Mouse (Mus musculus) cerebellum, adult 2 months (tissue): Measurements from ENCODE around the gene Atp4a. TPM values are rescaled to one million over a fixed set of nuclear protein-coding genes. Genes with fewer than 3 reads are reported as not detected.

ENCODE experiments used
- DNase-seq, 2 experiments: peaks; one replicate each; pipeline ENCODE4 v3.0.0; 2021
- H3K27ac ChIP-seq: fragments of 200-500 bp; 2 replicates; pipeline ENCODE4 v1.5.1; 2012; ENCODE audit warnings: low read length, control low read depth, inconsistent platforms; ENCODE audit not compliant: insufficient read depth
- H3K27me3 ChIP-seq: fragments of 200-500 bp; 2 replicates; pipeline ENCODE4 v1.6.1; 2012; ENCODE audit warnings: inconsistent platforms, mild to moderate bottlenecking, low read length, moderate library complexity; ENCODE audit not compliant: control insufficient read depth, insufficient read depth
- H3K4me1 ChIP-seq: fragments of 200-500 bp; 2 replicates; pipeline ENCODE4 v1.6.1; 2011; ENCODE audit warnings: low read length; ENCODE audit not compliant: control insufficient read depth, insufficient read depth
- H3K4me3 ChIP-seq: fragments of 200-500 bp; replicated peaks from 2 replicates; pipeline ENCODE3; 2011; ENCODE audit warnings: mild to moderate bottlenecking, low read depth, low read length, control low read depth; ENCODE audit not compliant: insufficient read depth
- CTCF ChIP-seq: fragments of 200-500 bp; IDR thresholded peaks from 2 replicates; pipeline ENCODE4 v1.5.1; 2011; ENCODE audit warnings: low read depth, mild to moderate bottlenecking, control low read depth, low read length, moderate library complexity, borderline replicate concordance; ENCODE audit not compliant: insufficient read depth
- POLR2A ChIP-seq: fragments of 200-500 bp; IDR thresholded peaks from 2 replicates; pipeline ENCODE4 v1.6.1; 2011; ENCODE audit warnings: low read length, control low read depth, borderline replicate concordance; ENCODE audit not compliant: insufficient read depth
- WGBS: fragments of 180-500 bp; shearing (Covaris S2); methylation state at CpG from one replicate; pipeline ENCODE4 v1.1.7; 2018; 5-methylcytosine and 5-hydroxymethylcytosine counted together
- polyA plus RNA-seq: library from polyadenylated mRNA; depleted of rRNA; stranded (reverse); fragments of >200 nt; gene quantifications from 2 replicates; pipeline ENCODE4 v1.2.3, GENCODE M21; 2012; rRNA removed

Atp4a gene
- polyA plus RNA-seq, 1 experiment = 0.39 TPM

DNA sequence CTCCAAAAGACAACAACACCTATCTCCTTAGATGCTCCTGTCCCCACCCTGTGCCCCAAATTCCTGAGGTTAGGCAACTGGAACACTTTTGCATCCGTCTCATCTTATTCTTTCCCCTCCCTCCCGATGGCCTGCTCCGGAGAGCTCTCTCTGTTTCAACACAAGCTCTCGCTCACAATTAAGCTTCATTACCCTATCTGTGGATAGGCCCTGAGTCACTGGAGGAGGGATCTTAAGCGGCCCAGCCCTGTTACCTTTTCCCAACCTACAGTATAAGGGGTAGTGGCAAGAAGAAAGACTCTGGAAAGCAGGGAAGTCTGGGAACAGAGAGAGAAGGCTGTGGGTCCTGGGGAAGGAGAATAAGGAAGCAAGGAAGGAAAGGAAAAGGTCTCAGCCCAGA is 51.4 kb downstream of the Atp4a start, which contains the start of gene Dmkn:
Gene Dmkn (plus strand): TSS at position 301 of the 400 bp plus-strand sequence.
- no peak within 1 kb of the TSS for H3K4me3 ChIP-seq
- 47% methylated on average over 5 of the region's 5 CpGs for WGBS
- no peak within 1 kb of the TSS for H3K27ac ChIP-seq
- DNase-seq = no peak
- no peaks in the 10 kb centered on the region for H3K4me1 ChIP-seq
- no peak for TF ChIP-seq POLR2A
- TF ChIP-seq CTCF = no peak
- H3K27me3 ChIP-seq = no peaks in the 10 kb centered on the region

DNA sequence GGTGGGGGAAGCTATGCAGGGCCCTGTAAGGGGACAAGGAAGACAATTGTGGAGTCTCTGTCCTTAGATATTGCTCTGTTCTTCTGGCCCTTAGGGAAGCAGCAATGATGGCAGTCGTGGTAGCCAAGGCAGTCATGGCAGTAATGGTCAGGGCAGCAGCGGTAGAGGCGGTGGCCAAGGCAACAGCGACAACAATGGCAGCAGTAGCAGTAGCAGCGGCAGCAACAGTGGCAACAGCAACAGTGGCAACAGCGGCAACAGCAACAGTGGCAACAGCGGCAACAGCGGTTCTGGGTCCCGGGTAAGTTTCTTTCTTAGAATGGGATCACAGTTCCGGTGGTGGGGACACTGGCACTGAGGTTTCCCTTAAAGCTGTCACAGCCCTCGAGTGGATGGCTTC is 53.2 kb downstream of the Atp4a start:
- no peaks in the 10 kb centered on the region for H3K4me1 ChIP-seq
- WGBS = 27% methylated on average over 11 of the region's 11 CpGs
- H3K27me3 ChIP-seq = no peaks in the 10 kb centered on the region
- no peak overlapping the region for H3K4me3 ChIP-seq
- TF ChIP-seq CTCF (no peak), POLR2A (no peak)
- no peak overlapping the region for H3K27ac ChIP-seq
- no peak for DNase-seq

DNA sequence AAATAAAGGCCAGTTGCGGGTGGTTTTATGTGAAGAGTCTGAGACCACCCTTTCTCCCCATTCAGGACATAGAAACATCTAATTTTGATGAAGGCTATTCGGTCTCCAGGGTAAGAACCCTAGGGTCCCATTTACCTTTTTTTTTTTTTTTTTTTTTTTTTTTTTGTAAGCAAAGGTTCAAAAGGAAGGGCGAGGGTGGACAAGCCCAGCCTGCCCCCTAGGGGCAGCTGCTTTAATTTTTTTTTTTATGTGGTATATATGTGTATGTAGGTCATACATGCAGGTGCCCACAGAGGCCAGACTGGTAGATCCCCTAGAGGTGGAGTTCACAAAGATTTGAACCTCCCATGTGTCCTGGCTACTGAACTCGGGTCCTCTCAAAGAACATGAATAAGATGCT is 54.4 kb downstream of the Atp4a start:
- H3K4me3 ChIP-seq = no peak overlapping the region
- WGBS = 87% methylated on average over 4 of the region's 4 CpGs
- no peaks in the 10 kb centered on the region for H3K27me3 ChIP-seq
- H3K4me1 ChIP-seq = no peaks in the 10 kb centered on the region
- TF ChIP-seq POLR2A = no peak
- no peak for TF ChIP-seq CTCF
- no peak for DNase-seq
- no peak overlapping the region for H3K27ac ChIP-seq

DNA sequence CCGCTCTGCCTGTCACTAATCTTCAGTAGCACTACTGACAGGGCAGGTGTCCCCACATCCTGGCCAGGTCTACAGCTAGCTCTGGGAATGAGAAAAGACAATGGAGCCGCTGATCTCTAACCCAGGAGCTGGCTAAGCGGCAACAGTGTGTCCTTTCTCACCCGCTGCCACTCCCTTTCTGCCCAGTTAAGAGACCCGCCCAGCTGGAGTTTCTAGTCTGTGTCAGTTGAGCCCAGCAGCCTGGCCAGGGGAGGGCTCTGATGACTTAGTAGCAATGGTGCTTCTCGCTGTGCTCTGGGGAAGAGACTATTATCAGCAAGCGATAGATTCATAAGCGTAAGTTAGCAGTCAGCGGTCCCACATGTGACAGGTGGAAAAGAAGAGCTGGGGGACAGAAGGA is 57.2 kb downstream of the Atp4a start:
- Histone ChIP-seq H3K4me3 (no peak overlapping the region), H3K4me1 (no peaks in the 10 kb centered on the region)

More for the DNA sequence above, 57.2 kb downstream of the Atp4a start:
- TF ChIP-seq CTCF = no peak
- no peak for TF ChIP-seq POLR2A
- no peak for DNase-seq
- H3K27me3 ChIP-seq = no peaks in the 10 kb centered on the region
- 30% methylated on average over 9 of the region's 9 CpGs for WGBS
- H3K27ac ChIP-seq = no peak overlapping the region

Other genes with a start within 250 kb of the Atp4a start
- not detected in 2 replicates for gene Prodh2, start 218.6 kb upstream of the Atp4a start, polyA plus RNA-seq
- 38.5 and 39.8 TPM in 2 replicates for gene Arhgap33, start 177.1 kb upstream of the Atp4a start, polyA plus RNA-seq
- 23.8 and 24.3 TPM in 2 replicates for gene Hspb6, start 160.0 kb upstream of the Atp4a start, polyA plus RNA-seq
- 5.6 and 7.4 TPM in 2 replicates for gene Proser3, start 159.9 kb upstream of the Atp4a start, polyA plus RNA-seq
- 60.2 and 62.5 TPM in 2 replicates for gene Lin37, start 152.4 kb upstream of the Atp4a start, polyA plus RNA-seq
- 109 and 117 TPM in 2 replicates for gene U2af1l4, start 148.9 kb upstream of the Atp4a start, polyA plus RNA-seq
- gene Gm49396, start 148.9 kb upstream of the Atp4a start, polyA plus RNA-seq = 11.9 and 12.3 TPM in 2 replicates
- 147 and 155 TPM in 2 replicates for gene Psenen, start 148.6 kb upstream of the Atp4a start, polyA plus RNA-seq
- 8.3 and 10.1 TPM in 2 replicates for gene Igflr1, start 146.8 kb upstream of the Atp4a start, polyA plus RNA-seq
- 57.7 and 60.0 TPM in 2 replicates for gene Kmt2b, start 123.5 kb upstream of the Atp4a start, polyA plus RNA-seq
- gene Zbtb32, start 113.3 kb upstream of the Atp4a start, polyA plus RNA-seq = not detected in 2 replicates
- gene Upk1a, start 99.4 kb upstream of the Atp4a start, polyA plus RNA-seq = 2.0 and 2.2 TPM in 2 replicates
- 1,224 and 1,255 TPM in 2 replicates for gene Cox6b1, start 86.1 kb upstream of the Atp4a start, polyA plus RNA-seq
- gene Etv2, start 76.4 kb upstream of the Atp4a start, polyA plus RNA-seq = not detected in 2 replicates
- gene Rbm42, start 61.9 kb upstream of the Atp4a start, polyA plus RNA-seq = 66.6 and 69.5 TPM in 2 replicates
- gene Haus5, start 47.2 kb upstream of the Atp4a start, polyA plus RNA-seq = 16.4 and 17.1 TPM in 2 replicates
- not detected in 2 replicates for gene Pmis2, start 40.6 kb upstream of the Atp4a start, polyA plus RNA-seq
- not detected in 2 replicates for gene 2200002J24Rik, start 13.3 kb upstream of the Atp4a start, polyA plus RNA-seq
- 247 TPM in 2 replicates for gene Tmem147, start 17.3 kb downstream of the Atp4a start, polyA plus RNA-seq
- gene Gapdhs, start 31.5 kb downstream of the Atp4a start, polyA plus RNA-seq = not detected in 2 replicates
- 6.3 and 6.9 TPM in 2 replicates for gene Sbsn, start 39.3 kb downstream of the Atp4a start, polyA plus RNA-seq
- 1.4 and 1.8 TPM in 2 replicates for gene Dmkn, start 51.5 kb downstream of the Atp4a start, polyA plus RNA-seq
- gene Krtdap, start 75.7 kb downstream of the Atp4a start, polyA plus RNA-seq = not detected in 2 replicates
- gene Ffar2, start 111.6 kb downstream of the Atp4a start, polyA plus RNA-seq = 0.03 TPM in 1 of 2 replicates, not detected in the other
- gene Ffar3, start 144.0 kb downstream of the Atp4a start, polyA plus RNA-seq = not detected in 2 replicates
- not detected in 2 replicates for gene Ffar1, start 149.4 kb downstream of the Atp4a start, polyA plus RNA-seq
- gene Cd22, start 168.1 kb downstream of the Atp4a start, polyA plus RNA-seq = 0.11 and 0.19 TPM in 2 replicates
- gene Mag, start 202.7 kb downstream of the Atp4a start, polyA plus RNA-seq = 683 and 783 TPM in 2 replicates
- gene Hamp2, start 212.5 kb downstream of the Atp4a start, polyA plus RNA-seq = not detected in 2 replicates
- gene Hamp, start 231.8 kb downstream of the Atp4a start, polyA plus RNA-seq = not detected in 2 replicates
- 226 and 230 TPM in 2 replicates for gene Usf2, start 244.6 kb downstream of the Atp4a start, polyA plus RNA-seq